12 mouse cellular contexts compared by ENCODE assay signal in genomic region chr16:15473875-15474274, GRCm38 (mm10).
"Had no signal": no experiment of that assay in that cellular context is flagged by ENCODE, and none has a peak within 500 bp of the region (broad histone marks: within the 10 kb centered on the region; RNA-seq: fewer than 3 reads in every experiment).

No protein-coding gene starts in this region.

- H3K27ac ChIP-seq: intestine, embryonic 15.5 days; layer of hippocampus, adult 2 months; left cerebral cortex, adult 2 months; limb, embryonic 10.5 days; midbrain, embryonic 13.5 days; stomach, embryonic 15.5 days had no signal

- ATAC-seq: intestine, embryonic 15.5 days; midbrain, embryonic 13.5 days had no signal

- H3K4me1 ChIP-seq: intestine, embryonic 15.5 days; limb, embryonic 10.5 days; midbrain, embryonic 13.5 days; stomach, embryonic 15.5 days had no signal

- H3K4me3 ChIP-seq: intestine, embryonic 15.5 days; layer of hippocampus, adult 2 months; left cerebral cortex, adult 2 months; limb, embryonic 10.5 days; midbrain, embryonic 13.5 days; stomach, embryonic 15.5 days had no signal

- H3K9me3 ChIP-seq: intestine, embryonic 15.5 days; limb, embryonic 10.5 days; stomach, embryonic 15.5 days had no signal

- H3K9ac ChIP-seq: intestine, embryonic 15.5 days; midbrain, embryonic 13.5 days; stomach, embryonic 15.5 days had no signal

- H3K36me3 ChIP-seq: intestine, embryonic 15.5 days; limb, embryonic 10.5 days; midbrain, embryonic 13.5 days; stomach, embryonic 15.5 days had no signal

- H3K27me3 ChIP-seq: intestine, embryonic 15.5 days; midbrain, embryonic 13.5 days; stomach, embryonic 15.5 days had no signal

- DNase-seq: kidney, adult 18-20 months; kidney, postnatal 10 days; kidney, postnatal 4 days; right cerebral cortex, postnatal 14 days; thymus, adult 2 months; thymus, postnatal 4 days had no signal

- H3K4me2 ChIP-seq: intestine, embryonic 15.5 days; midbrain, embryonic 13.5 days; stomach, embryonic 15.5 days had no signal
